Mouse (Mus musculus): ENCODE results near the gene Nav3.

Nav3 gene

GRCm38 (mm10) chr10:110455838-110456493 is at the start of gene Nav3:
Gene Nav3, minus strand, starts transcription at chr10:110456204.
- DNase-seq (ENCODE audit: low spot score in 2 of 2): peak; percentile 14 to 31

- DNase-seq (ENCODE audit: low spot score in 2 of 2): no peak
These were observed 29.3 kb upstream of the Nav3 start for GRCm38 (mm10) chr10:110485306-110485705.

- no peak for DNase-seq (ENCODE audit: low spot score in 2 of 2)
These were observed 28.8 kb upstream of the Nav3 start for GRCm38 (mm10) chr10:110484822-110485221.

- no peak for DNase-seq (ENCODE audit: low spot score in 2 of 2)
These were observed 23.2 kb upstream of the Nav3 start for GRCm38 (mm10) chr10:110479189-110479588.

GRCm38 (mm10) chr10:110477689-110478314 is 21.8 kb upstream of the Nav3 start:
- DNase-seq (ENCODE audit: low spot score in 2 of 2): no peak

- DNase-seq (ENCODE audit: low spot score in 2 of 2): no peak
These were observed 18.1 kb upstream of the Nav3 start for GRCm38 (mm10) chr10:110474107-110474506.

- no peak for DNase-seq (ENCODE audit: low spot score in 2 of 2)
These were observed 13.4 kb upstream of the Nav3 start for GRCm38 (mm10) chr10:110469445-110469844.

GRCm38 (mm10) chr10:110455063-110455837 is 754 bp downstream of the Nav3 start:
- no peak for DNase-seq (ENCODE audit: low spot score in 2 of 2)

- DNase-seq (ENCODE audit: low spot score in 2 of 2): no peak
These were observed 2.4 kb downstream of the Nav3 start for GRCm38 (mm10) chr10:110453566-110453965.

- DNase-seq (ENCODE audit: low spot score in 2 of 2): no peak
These were observed 15.6 kb downstream of the Nav3 start for GRCm38 (mm10) chr10:110440396-110440795.

- no peak for DNase-seq (ENCODE audit: low spot score in 2 of 2)
These were observed 24.9 kb downstream of the Nav3 start for GRCm38 (mm10) chr10:110431078-110431477.

GRCm38 (mm10) chr10:110429578-110429977 is 26.4 kb downstream of the Nav3 start:
- no peak for DNase-seq (ENCODE audit: low spot score in 2 of 2)

- no peak for DNase-seq (ENCODE audit: low spot score in 2 of 2)
These were observed 27.0 kb downstream of the Nav3 start for GRCm38 (mm10) chr10:110429052-110429451.

GRCm38 (mm10) chr10:110421533-110421932 is 34.5 kb downstream of the Nav3 start:
- DNase-seq (ENCODE audit: low spot score in 2 of 2): no peak

GRCm38 (mm10) chr10:110417003-110417402 is 39.0 kb downstream of the Nav3 start:
- DNase-seq (ENCODE audit: low spot score in 2 of 2): no peak

- no peak for DNase-seq (ENCODE audit: low spot score in 2 of 2)
These were observed 40.4 kb downstream of the Nav3 start for GRCm38 (mm10) chr10:110415624-110416023.

- no peak for DNase-seq (ENCODE audit: low spot score in 2 of 2)
These were observed 42.6 kb downstream of the Nav3 start for GRCm38 (mm10) chr10:110413281-110413897.

- no peak for DNase-seq (ENCODE audit: low spot score in 2 of 2)
These were observed 53.1 kb downstream of the Nav3 start for GRCm38 (mm10) chr10:110402950-110403349.

GRCm38 (mm10) chr10:110400642-110401041 is 55.4 kb downstream of the Nav3 start:
- peak; percentile 1 to 3 for DNase-seq (ENCODE audit: low spot score in 2 of 2)

GRCm38 (mm10) chr10:110398643-110399042 is 57.4 kb downstream of the Nav3 start:
- DNase-seq (ENCODE audit: low spot score in 2 of 2): no peak

- no peak for DNase-seq (ENCODE audit: low spot score in 2 of 2)
These were observed 69.4 kb downstream of the Nav3 start for GRCm38 (mm10) chr10:110386476-110387197.

Measured in heart, adult 9 months (tissue).